8 mouse cellular contexts compared by ENCODE assay signal in the genomic region with DNA sequence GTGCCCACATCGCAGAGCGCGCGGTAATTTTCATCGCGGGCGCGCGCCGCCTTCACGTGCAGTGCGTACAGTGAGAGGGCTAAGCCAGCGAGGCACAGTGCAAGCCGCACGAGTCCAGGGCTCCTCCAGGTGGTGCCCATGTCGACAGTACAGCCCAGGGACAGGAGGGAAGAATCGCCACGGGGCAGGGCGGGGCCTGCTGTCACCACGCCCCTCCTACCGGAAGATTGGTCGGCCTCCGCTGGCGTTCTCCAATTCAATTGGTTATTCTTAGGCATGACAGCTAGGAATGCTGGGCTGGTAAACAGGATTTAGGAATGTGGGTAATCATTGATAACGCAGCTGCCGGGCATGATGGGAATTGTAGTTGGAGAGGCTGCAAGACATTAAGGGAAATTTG. TPM values are rescaled to one million over a fixed set of nuclear protein-coding genes. Genes with fewer than 3 reads are reported as not detected.
DNase-seq lines count a peak whose midpoint lies in the region; ATAC-seq lines count a peak whose summit lies in the region.

A gene (minus strand): TSS at position 13 of the 400 bp plus-strand sequence.
A gene (minus strand): TSS at position 176 of the 400 bp plus-strand sequence.

- no peaks in the 10 kb centered on the region for H3K9me3 ChIP-seq in megakaryocyte, embryonic 14.5 days

- H3K27me3 ChIP-seq in megakaryocyte, embryonic 14.5 days (replicated peaks) = no peaks in the 10 kb centered on the region

- DNase-seq in adrenal gland, adult 18-20 months (ENCODE audit: low spot score in 2 of 2) = peak; percentile 91
- peak; percentile 96 for DNase-seq in embryo, embryonic 10.5 days (ENCODE audit: low spot score)
- DNase-seq in gastrocnemius, postnatal 14 days = peak; percentile 95
- DNase-seq in left cerebral cortex, adult 9 months (ENCODE audit: low spot score in 2 of 2) = peak; percentile 92 to 96
- DNase-seq in right cerebral cortex, adult 2 months (ENCODE audit: low spot score in 2 of 2) = peak; percentile 94 to 97
- peak; percentile 84 for DNase-seq in urinary bladder, postnatal 10 days (ENCODE audit: low spot score)

- peaks cover 41% of the 10 kb centered on the region for H3K36me3 ChIP-seq in megakaryocyte, embryonic 14.5 days (replicated peaks; ENCODE audit: low read length)

- peak; percentile 88 for ATAC-seq in inflammation-experienced regulatory T-cells, adult 6 months

- peak within 1 kb of the TSS; percentile 94 for H3K4me3 ChIP-seq in megakaryocyte, embryonic 14.5 days (replicated peaks)

- peaks cover 64% of the 10 kb centered on the region for H3K4me1 ChIP-seq in megakaryocyte, embryonic 14.5 days

- intact Hi-C loops in gastrocnemius, postnatal 14 days (cut with DNase I; ENCODE audit: low total_unique reads) = no loop called here

RNA-seq across cellular contexts. Expression of the first gene that starts in this region (rescaled TPM):
- total RNA-seq in adrenal gland, adult 18-20 months (2021) = not detected
- not detected for total RNA-seq in gastrocnemius, postnatal 14 days (2021)
- polyA plus RNA-seq in inflammation-experienced regulatory T-cells, adult 6 months (2017; shearing (Covaris generic)) = not detected
- polyA plus RNA-seq in megakaryocyte, embryonic 14.5 days (2012; ENCODE audit: insufficient read depth, low replicate concordance) = not detected in 2 replicates

RNA-seq across cellular contexts. Expression of the second gene that starts in this region (rescaled TPM):
- 10 to 100 TPM; 67.2 to 67.4 TPM for total RNA-seq in adrenal gland, adult 18-20 months (2021)
- 10 to 100 TPM; 23.4 to 30.0 TPM for total RNA-seq in gastrocnemius, postnatal 14 days (2021)
- 10 to 100 TPM; 22.2 to 56.5 (median 56.1) TPM for polyA plus RNA-seq in inflammation-experienced regulatory T-cells, adult 6 months (2017; shearing (Covaris generic))
- polyA plus RNA-seq in megakaryocyte, embryonic 14.5 days (2012; ENCODE audit: insufficient read depth, low replicate concordance) = 26.7 and 40.9 TPM in 2 replicates

Comparison
In these comparisons a context has a peak if more than half of its experiments do, and no peak if none do; other contexts are left out.
1. Peak in every context shown above with its lines: DNase-seq, ATAC-seq and H3K4me3 ChIP-seq.